Mouse (Mus musculus) midbrain, embryonic 10.5 days (tissue): ENCODE measurements around the gene Bckdha. TPM values are rescaled to one million over a fixed set of nuclear protein-coding genes. Genes with fewer than 3 reads are reported as not detected.

Experiments used
- DNase-seq: peaks from one replicate; pipeline ENCODE4 v3.0.0-alpha.2; 2017; ENCODE audit warnings: low spot score
- H3K27ac ChIP-seq: fragments of 300-500 bp; sonication (generic); replicated peaks from 2 replicates; pipeline ENCODE4 v1.5.1; 2016; ENCODE audit warnings: mild to moderate bottlenecking
- H3K27me3 ChIP-seq: fragments of 300-500 bp; sonication (generic); 2 replicates; pipeline ENCODE4 v1.6.1; 2016; ENCODE audit warnings: low read depth, mild to moderate bottlenecking; ENCODE audit not compliant: poor library complexity, severe bottlenecking
- H3K36me3 ChIP-seq: fragments of 300-500 bp; sonication (generic); 2 replicates; pipeline ENCODE4 v1.6.1; 2016; ENCODE audit warnings: mild to moderate bottlenecking, moderate library complexity
- H3K4me1 ChIP-seq: fragments of 300-500 bp; sonication (generic); 2 replicates; pipeline ENCODE4 v1.6.1; 2016
- H3K4me3 ChIP-seq: fragments of 300-500 bp; sonication (generic); 2 replicates; pipeline ENCODE4 v1.5.1; 2016; ENCODE audit warnings: mild to moderate bottlenecking, moderate library complexity
- H3K9me3 ChIP-seq: fragments of 300-500 bp; sonication (generic); replicated peaks from 2 replicates; pipeline ENCODE4 v1.6.1; 2016; ENCODE audit warnings: mild to moderate bottlenecking
- WGBS: fragments of 180-500 bp; shearing (Covaris S2); methylation state at CpG from one replicate; pipeline ENCODE4 v1.1.7; 2016; 5-methylcytosine and 5-hydroxymethylcytosine counted together
- polyA plus RNA-seq: library from polyadenylated mRNA; unstranded; fragments of >200 nt; fragmentation: Nextera tagmentation; extraction: Ambion mirVana; gene quantifications from 2 replicates; pipeline ENCODE4 v1.2.1, GENCODE M21; 2016

Gene Bckdha
- polyA plus RNA-seq, 1 experiment from 2014 or later, result 45.2 TPM

DNA sequence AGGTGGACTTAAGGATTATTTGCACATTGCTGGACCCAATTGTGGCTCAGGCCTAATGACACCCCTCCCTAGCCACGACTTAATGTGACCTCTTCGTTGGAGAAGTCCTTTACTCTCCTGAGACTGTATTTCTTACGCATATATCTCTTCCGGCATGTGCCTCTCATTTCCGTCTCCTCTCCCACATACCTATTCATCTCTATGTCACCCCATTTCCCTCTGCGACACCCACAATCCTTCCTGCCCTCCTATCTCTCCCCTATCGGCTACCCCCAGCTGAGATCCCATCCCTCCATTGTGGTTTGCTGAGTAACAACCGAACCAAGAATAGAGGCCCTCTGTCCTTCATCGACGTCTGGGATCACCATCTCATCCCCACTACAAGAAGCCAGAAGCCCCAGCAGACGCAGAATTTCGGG lies 30.8 kb upstream of the Bckdha start:
- Histone ChIP-seq H3K27ac (no peak overlapping the region; the same call in 1 of the 2 replicates), H3K4me3 (peak overlapping the region; percentile 63), H3K9me3 (no peaks in the 10 kb centered on the region; the same call in 1 of the 2 replicates), H3K36me3 (no peaks in the 10 kb centered on the region), H3K4me1 (peaks cover 45% of the 10 kb centered on the region), H3K27me3 (peaks cover 79% of the 10 kb centered on the region)
- no peak for DNase-seq
- WGBS, result 13% methylated on average over 12 of the region's 12 CpGs

DNA sequence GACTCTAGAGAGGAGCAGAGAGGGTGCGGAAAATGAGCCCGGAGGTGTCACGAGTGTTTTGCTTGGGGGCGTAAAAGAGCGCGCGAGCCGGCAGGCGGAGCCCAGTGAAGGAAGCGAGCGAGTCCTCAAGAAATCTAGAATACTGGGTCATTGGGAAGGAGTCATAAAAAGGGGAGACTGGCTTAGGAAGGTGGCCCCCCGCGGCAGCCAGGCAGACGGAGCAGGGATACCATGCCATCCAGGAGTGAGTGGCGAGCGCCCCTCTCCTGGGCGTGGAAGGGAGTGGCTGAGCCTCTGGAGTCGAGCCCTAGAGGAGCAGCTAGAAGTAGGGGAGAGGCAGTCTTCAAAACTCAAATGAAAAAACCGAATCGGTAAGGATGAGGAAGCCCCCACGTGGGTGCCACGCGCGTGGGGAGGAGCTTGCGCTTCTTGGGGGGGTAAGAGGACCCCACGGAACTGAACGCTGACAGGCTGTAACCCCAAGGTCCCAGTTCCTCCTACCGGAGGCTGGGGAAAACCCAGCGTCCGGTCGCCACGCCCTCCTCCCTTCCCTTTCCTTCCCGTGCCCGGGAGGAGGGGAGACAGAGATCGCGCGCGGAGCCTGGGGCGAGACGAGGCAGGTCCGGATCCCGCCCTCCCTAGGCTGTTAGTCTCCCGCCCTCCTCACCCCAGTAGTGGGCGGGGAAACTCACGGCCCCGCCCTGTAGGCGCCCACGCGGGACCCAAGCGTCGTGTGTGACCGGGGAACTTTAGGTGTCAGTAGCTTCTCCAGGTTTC lies 30.2 kb upstream of the Bckdha start:
- Histone ChIP-seq H3K36me3 (0 out of 2 replicates have a peak, but pooled peaks cover 2% of the 10 kb centered on the region), H3K9me3 (no peaks in the 10 kb centered on the region; the same call in 1 of the 2 replicates), H3K27me3 (peaks cover 81% of the 10 kb centered on the region), H3K4me1 (peaks cover 43% of the 10 kb centered on the region), H3K4me3 (peak overlapping the region; percentile 63), H3K27ac (peak overlapping the region; percentile 49; the same call in 1 of the 2 replicates)
- WGBS, result 2% methylated on average over 44 of the region's 52 CpGs
- peak; percentile 50 for DNase-seq

DNA sequence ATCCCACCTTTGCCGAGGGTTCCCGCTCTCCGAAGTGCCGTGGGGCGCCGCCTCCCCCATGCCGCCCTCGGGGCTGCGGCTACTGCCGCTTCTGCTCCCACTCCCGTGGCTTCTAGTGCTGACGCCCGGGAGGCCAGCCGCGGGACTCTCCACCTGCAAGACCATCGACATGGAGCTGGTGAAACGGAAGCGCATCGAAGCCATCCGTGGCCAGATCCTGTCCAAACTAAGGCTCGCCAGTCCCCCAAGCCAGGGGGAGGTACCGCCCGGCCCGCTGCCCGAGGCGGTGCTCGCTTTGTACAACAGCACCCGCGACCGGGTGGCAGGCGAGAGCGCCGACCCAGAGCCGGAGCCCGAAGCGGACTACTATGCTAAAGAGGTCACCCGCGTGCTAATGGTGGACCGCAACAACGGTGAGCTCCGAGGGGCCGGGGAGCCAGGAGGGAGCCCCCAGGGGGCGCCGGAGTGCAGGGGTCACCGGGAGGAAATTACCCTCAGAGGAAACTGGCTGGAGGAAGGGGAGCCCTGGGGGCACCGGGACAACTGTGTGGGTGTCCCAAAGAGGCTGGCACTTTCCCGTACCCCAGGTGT lies 29.1 kb upstream of the Bckdha start:
- Histone ChIP-seq H3K9me3 (no peaks in the 10 kb centered on the region; the same call in 1 of the 2 replicates), H3K4me1 (peaks cover 40% of the 10 kb centered on the region), H3K27ac (peak overlapping the region; percentile 61; the same call in 1 of the 2 replicates), H3K4me3 (peak overlapping the region; percentile 63), H3K36me3 (peaks cover 12% of the 10 kb centered on the region; the same call in 1 of the 2 replicates), H3K27me3 (peaks cover 81% of the 10 kb centered on the region)
- 1% methylated on average over 47 of the region's 47 CpGs for WGBS
- peak; percentile 42 for DNase-seq

DNA sequence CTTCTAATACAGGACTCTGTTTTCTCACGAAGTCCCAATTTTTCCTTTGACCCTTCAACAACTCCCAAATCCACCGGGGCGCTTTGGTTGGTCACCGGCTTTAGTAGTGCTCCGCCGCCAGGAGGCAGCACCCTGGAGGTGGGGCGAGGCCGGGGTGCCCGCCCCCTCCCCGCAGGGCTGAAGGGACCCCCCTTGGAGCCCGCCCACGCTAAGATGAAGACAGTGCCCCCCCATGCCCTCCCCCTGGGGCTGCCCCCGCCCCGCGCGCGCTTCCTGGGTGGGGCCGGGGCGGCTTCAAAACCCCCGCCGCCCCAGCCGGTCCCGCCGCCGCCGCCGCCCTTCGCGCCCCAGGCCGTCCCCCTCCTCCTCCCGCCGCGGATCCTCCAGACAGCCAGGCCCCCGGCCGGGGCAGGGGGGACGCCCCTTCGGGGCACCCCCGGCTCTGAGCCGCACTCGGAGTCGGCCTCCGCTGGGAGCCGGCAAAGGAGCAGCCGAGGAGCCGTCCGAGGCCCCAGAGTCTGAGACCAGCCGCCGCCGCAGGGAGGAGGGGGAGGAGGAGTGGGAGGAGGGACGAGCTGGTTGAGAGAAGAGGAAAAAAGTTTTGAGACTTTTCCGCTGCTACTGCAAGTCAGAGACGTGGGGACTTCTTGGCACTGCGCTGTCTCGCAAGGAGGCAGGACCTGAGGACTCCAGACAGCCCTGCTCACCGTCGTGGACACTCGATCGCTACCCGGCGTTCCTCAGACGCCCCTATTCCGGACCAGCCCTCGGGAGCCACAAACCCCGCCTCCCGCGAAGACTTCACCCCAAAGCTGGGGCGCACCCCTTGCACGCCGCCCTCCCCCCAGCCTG lies 28.1 kb upstream of the Bckdha start, which contains the start of gene Tgfb1:
Tgfb1 (plus strand) TSS at position 323 of the 852 bp plus-strand sequence.
- Histone ChIP-seq H3K27me3 (peaks cover 75% of the 10 kb centered on the region), H3K27ac (peak within 1 kb of the TSS; percentile 81), H3K36me3 (peaks cover 14% of the 10 kb centered on the region; the same call in 1 of the 2 replicates), H3K9me3 (no peaks in the 10 kb centered on the region), H3K4me1 (peaks cover 40% of the 10 kb centered on the region), H3K4me3 (peak within 1 kb of the TSS; percentile 63)
- WGBS, result under 1% methylated on average over 58 of the region's 69 CpGs
- peak; percentile 74 for DNase-seq

DNA sequence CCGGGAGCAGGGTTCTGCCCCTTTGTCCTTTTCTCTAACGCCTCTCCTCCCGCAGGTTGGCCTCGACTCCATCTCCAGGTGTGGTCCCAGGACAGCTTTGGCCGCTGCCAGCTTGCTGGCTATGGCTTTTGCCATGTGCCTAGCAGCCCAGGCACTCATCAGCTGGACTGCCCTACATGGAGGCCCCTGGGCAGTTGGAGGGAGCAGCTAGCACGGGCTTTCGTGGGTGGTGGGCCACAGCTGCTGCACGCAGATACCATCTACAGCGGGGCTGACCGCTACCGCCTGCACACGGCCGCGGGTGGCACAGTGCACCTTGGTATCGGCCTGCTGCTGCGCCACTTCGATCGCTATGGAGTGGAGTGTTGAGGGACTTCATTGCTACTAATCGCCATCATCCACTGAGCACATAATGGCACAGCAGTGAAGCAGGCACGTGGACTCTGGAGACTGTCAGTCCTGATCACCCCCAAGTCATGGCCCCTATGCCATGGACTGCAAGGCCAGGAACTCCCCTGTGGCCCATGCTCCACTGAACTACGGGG lies 27.2 kb upstream of the Bckdha start:
- peaks cover 66% of the 10 kb centered on the region for H3K27me3 ChIP-seq
- H3K36me3 ChIP-seq, result peaks cover 14% of the 10 kb centered on the region; the same call in 1 of the 2 replicates
- peak overlapping the region; percentile 63; the same call in 1 of the 2 replicates for H3K4me3 ChIP-seq
- H3K27ac ChIP-seq, result no peak overlapping the region
- peaks cover 48% of the 10 kb centered on the region for H3K4me1 ChIP-seq
- WGBS, result 72% methylated on average over 21 of the region's 21 CpGs
- DNase-seq, result no peak
- no peaks in the 10 kb centered on the region for H3K9me3 ChIP-seq

DNA sequence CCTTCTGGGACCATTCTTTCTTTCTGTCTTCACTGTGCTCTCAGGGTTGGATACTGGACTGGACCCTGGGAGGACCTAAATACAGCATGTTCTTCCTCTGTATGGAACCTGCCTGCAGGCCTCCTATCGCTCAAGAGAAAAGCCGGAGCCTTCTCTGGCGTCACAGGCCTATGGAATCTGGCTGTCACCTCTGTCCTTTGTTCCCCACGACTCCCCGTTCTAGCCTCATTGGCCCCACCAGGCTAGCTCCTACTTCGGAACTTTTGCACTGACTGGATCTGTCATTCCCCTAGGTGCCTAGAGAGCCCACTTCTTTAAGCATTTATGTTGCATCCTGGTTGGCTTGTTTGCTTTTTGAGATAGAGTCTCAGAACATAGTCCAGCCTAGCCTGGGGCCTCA lies 25.9 kb upstream of the Bckdha start:
- no peaks in the 10 kb centered on the region for H3K9me3 ChIP-seq
- H3K27me3 ChIP-seq, result peaks cover 54% of the 10 kb centered on the region
- H3K36me3 ChIP-seq, result peaks cover 14% of the 10 kb centered on the region; the same call in 1 of the 2 replicates
- DNase-seq, result no peak
- H3K4me3 ChIP-seq, result no peak overlapping the region
- WGBS, result 91% methylated on average over 6 of the region's 6 CpGs
- H3K27ac ChIP-seq, result no peak overlapping the region
- H3K4me1 ChIP-seq, result peaks cover 55% of the 10 kb centered on the region

DNA sequence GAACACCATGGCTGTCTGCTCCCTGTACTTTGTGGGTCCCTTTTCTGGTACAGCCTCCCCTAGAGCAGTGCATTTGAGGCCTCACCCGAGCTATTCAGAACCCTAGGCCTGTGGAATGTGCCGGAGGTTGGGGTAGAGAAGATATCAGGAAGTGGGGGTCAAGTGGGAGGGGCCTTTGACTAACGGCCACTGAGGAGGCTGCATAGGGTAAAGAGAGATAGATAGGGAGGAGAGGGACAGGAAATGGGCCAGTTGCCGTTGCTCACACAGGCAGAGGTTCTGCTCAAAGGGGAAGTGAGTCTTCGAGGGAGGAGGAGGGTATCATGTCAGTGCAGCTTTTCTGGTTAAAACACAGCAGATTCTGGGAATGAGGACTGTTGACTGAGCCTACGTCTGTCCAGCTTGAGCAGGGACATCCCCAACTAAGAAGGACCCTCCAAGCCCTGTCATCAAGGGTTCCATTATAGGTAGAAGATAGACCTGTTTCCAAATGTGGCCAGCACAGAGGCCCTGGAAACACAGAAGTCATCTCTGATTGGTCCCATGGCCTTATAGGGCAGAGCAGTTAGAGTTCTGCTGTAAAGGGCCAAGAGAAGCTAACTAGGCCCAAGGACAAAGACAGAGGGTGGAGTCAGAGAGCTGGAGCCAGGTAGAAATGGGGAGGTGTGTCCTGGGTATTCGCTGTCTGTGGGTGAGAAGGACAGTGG lies 24.8 kb upstream of the Bckdha start:
- H3K9me3 ChIP-seq, result no peaks in the 10 kb centered on the region
- H3K27me3 ChIP-seq, result peaks cover 54% of the 10 kb centered on the region
- DNase-seq, result no peak
- peaks cover 14% of the 10 kb centered on the region; the same call in 1 of the 2 replicates for H3K36me3 ChIP-seq
- no peak overlapping the region for H3K27ac ChIP-seq
- no peak overlapping the region for H3K4me3 ChIP-seq
- peaks cover 44% of the 10 kb centered on the region for H3K4me1 ChIP-seq
- WGBS, result 76% methylated on average over 7 of the region's 7 CpGs

DNA sequence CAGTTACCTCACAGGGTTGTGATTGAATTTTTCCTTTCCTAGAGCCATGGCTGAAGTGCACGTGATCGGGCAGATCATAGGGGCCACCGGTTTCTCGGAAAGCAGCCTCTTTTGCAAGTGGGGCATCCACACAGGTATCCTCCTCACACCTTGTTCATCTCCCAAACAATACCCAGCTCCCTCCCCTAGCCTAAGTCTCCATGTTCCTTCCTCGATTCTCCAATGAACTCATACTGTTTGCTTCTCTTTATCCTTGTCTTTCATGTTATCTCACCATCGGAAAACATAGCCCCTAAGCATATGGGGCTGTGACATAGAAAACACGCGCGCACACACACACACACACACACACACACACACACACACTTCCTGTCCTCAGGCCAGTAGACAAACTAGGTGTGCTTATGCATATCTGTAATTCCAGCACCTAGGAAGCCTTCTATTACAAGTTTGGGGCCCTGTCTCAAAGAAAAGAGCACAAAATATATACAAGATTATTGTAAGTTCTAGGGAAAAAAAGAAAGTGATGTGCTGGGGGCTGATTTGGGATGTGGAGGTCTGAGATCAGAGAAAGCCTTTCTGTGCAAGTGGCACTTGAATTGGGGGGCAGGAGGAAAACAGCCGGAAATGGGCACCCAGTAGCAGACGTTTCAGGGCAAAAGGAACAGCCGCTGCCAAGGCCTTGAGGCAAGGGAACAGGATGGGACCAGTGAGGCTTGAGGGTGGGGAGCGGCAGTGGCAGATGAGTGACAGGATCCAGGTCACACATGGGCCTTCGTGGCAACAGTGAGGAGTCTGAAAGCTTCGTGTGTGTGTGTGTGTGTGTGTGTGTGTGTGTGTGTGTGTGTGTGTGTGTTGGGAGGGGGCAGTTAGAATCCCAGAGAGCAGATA lies 22.8 kb upstream of the Bckdha start:
- no peak for DNase-seq
- peak overlapping the region; percentile 74 for H3K4me3 ChIP-seq
- WGBS, result 68% methylated on average over 15 of the region's 15 CpGs
- H3K36me3 ChIP-seq, result peaks cover 14% of the 10 kb centered on the region; the same call in 1 of the 2 replicates
- H3K4me1 ChIP-seq, result peaks cover 24% of the 10 kb centered on the region
- H3K27ac ChIP-seq, result no peak overlapping the region; the same call in 1 of the 2 replicates
- no peaks in the 10 kb centered on the region for H3K9me3 ChIP-seq
- peaks cover 45% of the 10 kb centered on the region for H3K27me3 ChIP-seq

DNA sequence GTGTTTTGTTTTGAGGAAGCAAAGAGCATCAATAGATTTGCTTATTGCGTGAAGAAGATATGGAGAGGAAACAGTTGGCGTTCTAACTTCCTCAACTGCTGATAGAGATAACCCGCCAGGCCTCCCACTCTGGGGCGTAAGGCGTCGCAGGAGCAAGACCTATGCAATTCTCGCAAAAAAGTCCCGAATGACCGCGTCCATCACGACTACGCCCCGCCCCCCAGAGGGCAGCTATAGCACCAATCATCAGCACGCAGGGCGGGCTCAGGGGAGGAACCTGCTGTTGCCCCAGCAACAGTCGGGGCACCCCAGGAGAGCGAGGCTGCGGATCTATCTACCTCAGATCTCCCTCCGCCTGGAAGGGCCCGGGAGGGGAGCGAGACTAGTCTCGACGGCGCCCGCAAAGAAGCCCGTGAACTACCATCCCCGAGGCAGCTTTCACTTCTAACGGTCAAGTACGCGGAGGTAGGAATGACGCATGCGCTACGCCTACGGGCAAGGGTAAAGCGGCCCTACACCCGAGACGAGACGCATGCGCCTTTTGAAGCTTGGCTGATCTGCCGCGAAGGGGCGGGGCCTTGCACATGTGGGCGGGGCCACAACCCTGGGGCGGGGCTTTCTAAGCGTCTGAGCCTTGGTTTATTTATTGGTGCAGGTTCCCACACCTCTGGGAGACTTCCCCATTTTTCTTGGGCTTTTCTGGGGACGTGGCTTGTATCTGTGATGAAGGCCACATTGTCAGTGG lies 21.9 kb upstream of the Bckdha start, which contains the start of gene B9d2:
B9d2 (plus strand) TSS at position 267 of the 745 bp plus-strand sequence.
- peaks cover 45% of the 10 kb centered on the region for H3K27me3 ChIP-seq
- H3K4me3 ChIP-seq, result peak within 1 kb of the TSS; percentile 74
- under 1% methylated on average over 46 of the region's 46 CpGs for WGBS
- DNase-seq, result peak; percentile 94
- H3K36me3 ChIP-seq, result peaks cover 14% of the 10 kb centered on the region; the same call in 1 of the 2 replicates
- H3K27ac ChIP-seq, result peak within 1 kb of the TSS; percentile 97
- peaks cover 15% of the 10 kb centered on the region for H3K4me1 ChIP-seq
- no peaks in the 10 kb centered on the region for H3K9me3 ChIP-seq

DNA sequence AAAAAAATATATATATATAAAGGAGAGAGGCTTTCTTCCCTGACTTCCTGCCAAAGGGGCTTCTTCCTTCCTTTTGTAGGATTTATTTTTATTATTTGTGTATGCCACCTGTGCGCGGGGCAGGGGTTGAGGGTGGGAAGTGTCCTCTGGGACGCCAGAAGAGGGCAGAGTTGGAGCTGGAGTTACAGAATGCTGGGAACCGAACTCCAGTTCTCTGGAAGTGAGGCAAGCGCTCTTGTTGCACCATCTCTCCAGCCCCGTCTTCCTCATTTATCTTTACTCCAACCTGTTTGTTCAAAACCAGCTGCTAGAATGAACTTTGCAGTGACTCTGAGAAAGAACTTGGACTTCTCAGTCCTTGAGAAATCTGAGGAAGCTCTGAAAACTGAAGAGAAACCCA lies 21.2 kb upstream of the Bckdha start:
- Histone ChIP-seq H3K9me3 (no peaks in the 10 kb centered on the region), H3K27ac (peak overlapping the region; percentile 97; the same call in 1 of the 2 replicates), H3K36me3 (peaks cover 14% of the 10 kb centered on the region; the same call in 1 of the 2 replicates), H3K4me1 (peaks cover 18% of the 10 kb centered on the region), H3K4me3 (peak overlapping the region; percentile 74), H3K27me3 (peaks cover 45% of the 10 kb centered on the region)
- DNase-seq, result no peak
- WGBS, result 11% methylated on average over 6 of the region's 6 CpGs
